Mouse (Mus musculus) kidney, postnatal 0 days (tissue): ENCODE results near the gene Podn. TPM values are rescaled to one million over a fixed set of nuclear protein-coding genes. Genes with fewer than 3 reads are reported as not detected.

Experiments used
- ATAC-seq: fragments of 200-750 bp; cut with Nextera tagmentation; replicated peaks from 2 replicates; pipeline ENCODE4 v1.8.0; 2017; ENCODE audit warnings: low read depth, moderate number of reproducible peaks, moderate TSS enrichment, moderate library complexity; ENCODE audit not compliant: low FRiP score
- DNase-seq: peaks from one replicate; pipeline ENCODE4 v3.0.0-alpha.2; 2016; ENCODE audit warnings: low spot score
- H3K27ac ChIP-seq: fragments of 300-500 bp; sonication (generic); 2 replicates; pipeline ENCODE4 v1.5.1; 2014; ENCODE audit warnings: mild to moderate bottlenecking
- H3K27me3 ChIP-seq: fragments of 300-500 bp; sonication (generic); 2 replicates; pipeline ENCODE4 v1.6.1; 2014; ENCODE audit warnings: low read length, mixed read lengths; ENCODE audit not compliant: insufficient read depth
- H3K36me3 ChIP-seq: fragments of 300-500 bp; sonication (generic); 2 replicates; pipeline ENCODE4 v1.6.1; 2014; ENCODE audit warnings: low read length, mixed read lengths; ENCODE audit not compliant: insufficient read depth
- H3K4me1 ChIP-seq: fragments of 300-500 bp; sonication (generic); replicated peaks from 2 replicates; pipeline ENCODE4 v1.6.1; 2014; ENCODE audit warnings: antibody characterized with exemption, low read length, mixed read lengths; ENCODE audit not compliant: insufficient read depth
- H3K4me2 ChIP-seq: fragments of 300-500 bp; sonication (generic); 2 replicates; pipeline ENCODE4 v1.6.1; 2014; ENCODE audit warnings: mild to moderate bottlenecking, low read length, moderate library complexity, mixed read lengths
- H3K4me3 ChIP-seq: fragments of 300-500 bp; sonication (generic); replicated peaks from 2 replicates; pipeline ENCODE4 v1.5.1; 2014; ENCODE audit warnings: low read depth, low read length
- H3K9ac ChIP-seq: fragments of 300-500 bp; sonication (generic); 2 replicates; pipeline ENCODE4 v1.6.1; 2014; ENCODE audit warnings: low read depth, low read length
- H3K9me3 ChIP-seq: fragments of 300-500 bp; sonication (generic); replicated peaks from 2 replicates; pipeline ENCODE4 v1.6.1; 2016; ENCODE audit warnings: low read length, inconsistent platforms, mixed read lengths
- CTCF ChIP-seq: IDR thresholded peaks from 2 replicates; pipeline ENCODE4 v1.5.1; 2016; ENCODE audit warnings: antibody characterized with exemption, low read depth, mild to moderate bottlenecking, moderate library complexity
- WGBS: fragments of 180-500 bp; shearing (Covaris S2); extraction: QIAGEN DNeasy Blood & Tissue Kit; methylation state at CpG from one replicate; pipeline ENCODE4 v1.1.7; 2014; 5-methylcytosine and 5-hydroxymethylcytosine counted together
- microRNA-seq: library from miRNA; unstranded; fragments of <30 nt; microRNA quantifications from one replicate; pipeline ENCODE4, GENCODE M21; 2016
- polyA plus RNA-seq: library from polyadenylated mRNA; unstranded; fragments of >200 nt; fragmentation: Nextera tagmentation; extraction: Ambion mirVana; gene quantifications from 2 replicates; pipeline ENCODE4 v1.2.1, GENCODE M21; 2015

Gene Podn
- polyA plus RNA-seq, 1 experiment from 2014 or later: 1.2 TPM

DNA sequence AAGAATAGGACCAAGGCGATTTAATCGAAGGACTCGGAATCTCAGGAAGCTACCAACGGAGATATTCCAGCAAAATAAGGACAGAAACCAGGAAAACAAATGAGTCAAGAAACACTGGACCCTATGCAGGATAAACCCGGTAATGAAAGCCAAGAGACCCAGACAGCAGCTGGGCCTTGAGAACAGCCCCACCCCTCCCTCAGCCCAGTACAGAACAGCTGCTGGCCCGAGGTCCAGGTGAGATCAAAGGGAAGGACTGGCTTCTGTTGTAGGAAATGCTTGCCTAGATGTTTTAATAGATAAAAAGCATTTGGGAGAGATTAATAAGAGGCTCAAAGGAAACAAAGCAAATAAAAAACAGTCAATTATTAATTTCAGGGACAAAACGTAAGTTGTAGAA lies 121.2 kb downstream of the Podn start:
- Histone ChIP-seq H3K27ac (no peak overlapping the region), H3K9ac (no peak overlapping the region), H3K4me1 (no peaks in the 10 kb centered on the region), H3K9me3 (no peaks in the 10 kb centered on the region), H3K4me3 (no peak overlapping the region), H3K4me2 (no peak overlapping the region), H3K27me3 (no peaks in the 10 kb centered on the region), H3K36me3 (no peaks in the 10 kb centered on the region)
- DNase-seq (no peak), ATAC-seq (no peak)
- WGBS: 59% methylated on average over 7 of the region's 7 CpGs
- no peak for TF ChIP-seq CTCF

- H3K36me3 ChIP-seq: no peaks in the 10 kb centered on the region
- no peak overlapping the region for H3K27ac ChIP-seq
- WGBS: 76% methylated on average over 11 of the region's 11 CpGs
- no peak overlapping the region for H3K4me2 ChIP-seq
- no peak overlapping the region for H3K9ac ChIP-seq
- no peaks in the 10 kb centered on the region for H3K9me3 ChIP-seq
- DNase-seq (no peak), ATAC-seq (no peak)
- no peak for TF ChIP-seq CTCF
- H3K4me3 ChIP-seq: no peak overlapping the region
- no peaks in the 10 kb centered on the region for H3K4me1 ChIP-seq
- no peaks in the 10 kb centered on the region for H3K27me3 ChIP-seq
These were observed 121.7 kb downstream of the Podn start for GRCm38 (mm10) chr4:107974527-107974926.

DNA sequence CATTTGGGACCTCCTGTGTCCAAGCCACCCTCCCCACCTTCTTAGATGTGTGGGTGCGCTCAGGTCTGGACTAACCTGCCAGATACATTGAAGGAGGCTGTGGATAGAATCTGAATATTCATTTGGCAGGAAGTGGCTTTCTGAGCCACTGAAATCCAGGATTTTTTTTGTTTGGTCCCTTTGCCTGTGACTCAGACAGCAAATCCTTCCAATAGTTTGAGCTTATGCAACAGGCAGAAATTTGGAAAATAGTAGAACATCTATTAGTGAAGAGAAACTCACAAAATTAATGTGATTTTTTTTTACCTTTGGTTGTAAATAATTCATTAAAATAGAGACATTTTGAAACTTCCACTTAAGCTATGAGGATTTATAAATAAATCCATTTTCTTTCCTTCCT lies 125.1 kb downstream of the Podn start:
- Histone ChIP-seq H3K9me3 (no peaks in the 10 kb centered on the region), H3K4me1 (no peaks in the 10 kb centered on the region), H3K27me3 (no peaks in the 10 kb centered on the region), H3K27ac (no peak overlapping the region), H3K4me2 (no peak overlapping the region), H3K4me3 (no peak overlapping the region), H3K9ac (no peak overlapping the region), H3K36me3 (no peaks in the 10 kb centered on the region)
- WGBS: 91% methylated on average over 1 of the region's 1 CpGs
- no peak for ATAC-seq
- no peak for TF ChIP-seq CTCF
- no peak for DNase-seq

DNA sequence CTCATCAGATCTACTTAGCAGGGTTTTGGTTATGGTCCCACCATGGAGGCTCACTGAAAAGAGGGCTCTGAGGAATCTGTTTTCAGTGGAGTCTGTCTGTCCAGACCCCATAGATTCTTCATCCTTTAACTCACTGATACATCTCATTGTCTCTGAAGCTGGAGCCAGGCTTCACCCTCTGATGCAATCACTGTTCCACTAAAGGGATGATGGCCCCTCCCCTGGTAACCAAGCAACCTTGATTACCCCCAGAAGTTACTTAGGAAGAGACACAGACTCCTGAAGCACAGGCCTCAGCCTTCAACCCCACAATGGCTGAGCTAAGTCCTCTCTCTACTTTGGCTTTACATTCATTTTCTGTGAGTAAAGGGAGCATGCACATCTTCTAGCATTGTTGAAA lies 126.5 kb downstream of the Podn start:
- Histone ChIP-seq H3K27ac (no peak overlapping the region), H3K4me3 (no peak overlapping the region), H3K9me3 (no peaks in the 10 kb centered on the region), H3K9ac (no peak overlapping the region), H3K27me3 (no peaks in the 10 kb centered on the region), H3K36me3 (no peaks in the 10 kb centered on the region), H3K4me1 (no peaks in the 10 kb centered on the region), H3K4me2 (no peak overlapping the region)
- no peak for TF ChIP-seq CTCF
- no peak for DNase-seq
- ATAC-seq: no peak

DNA sequence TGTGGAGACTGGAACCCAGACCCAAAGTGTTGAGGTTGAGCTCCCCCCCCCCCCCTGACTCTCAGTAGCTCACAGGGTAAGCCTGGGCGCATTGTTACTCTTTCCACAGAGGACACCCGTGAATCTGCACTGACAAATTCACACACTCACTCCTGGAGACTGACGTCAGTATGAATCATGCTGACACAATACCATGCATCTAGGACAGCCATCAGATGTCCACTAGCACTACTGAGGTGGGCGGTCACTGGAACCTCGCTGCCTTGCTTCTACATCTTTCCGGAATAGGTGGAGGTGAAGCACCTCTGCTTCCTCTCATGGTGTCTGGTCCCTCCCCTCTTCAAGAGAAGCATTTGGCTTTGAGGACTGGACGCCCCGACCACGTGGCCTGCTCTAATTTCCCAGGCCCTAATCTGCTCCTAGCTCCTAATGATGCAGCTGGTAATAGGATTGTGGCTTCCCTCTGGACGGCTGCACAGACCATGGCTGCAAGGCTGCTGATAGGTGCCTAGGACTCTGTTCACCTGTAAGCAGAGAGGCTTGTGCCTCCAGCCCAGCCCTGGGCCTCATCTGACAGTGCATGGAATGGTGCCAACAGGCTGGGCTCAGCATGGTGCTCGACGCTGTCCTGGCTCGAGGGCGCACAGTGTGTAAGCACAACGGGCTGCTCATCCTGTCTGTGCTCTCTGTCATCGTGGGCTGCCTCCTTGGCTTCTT lies 128.1 kb downstream of the Podn start, which contains the start of gene Slc1a7:
Gene Slc1a7, plus strand, starts transcription at position 367 of the 717 bp plus-strand sequence.
- H3K36me3 ChIP-seq: no peaks in the 10 kb centered on the region
- ATAC-seq (no peak; the same call in 1 of the 2 replicates), DNase-seq (no peak)
- no peaks in the 10 kb centered on the region for H3K27me3 ChIP-seq
- H3K4me3 ChIP-seq: no peak within 1 kb of the TSS
- H3K9me3 ChIP-seq: no peaks in the 10 kb centered on the region
- no peak within 1 kb of the TSS for H3K27ac ChIP-seq
- TF ChIP-seq CTCF: no peak
- 68% methylated on average over 16 of the region's 16 CpGs for WGBS
- H3K9ac ChIP-seq: no peak within 1 kb of the TSS
- H3K4me2 ChIP-seq: no peak within 1 kb of the TSS
- no peaks in the 10 kb centered on the region for H3K4me1 ChIP-seq

GRCm38 (mm10) chr4:107966416-107967109 lies 129.7 kb downstream of the Podn start:
- Histone ChIP-seq H3K36me3 (no peaks in the 10 kb centered on the region), H3K27me3 (no peaks in the 10 kb centered on the region), H3K4me3 (no peak overlapping the region), H3K9me3 (no peaks in the 10 kb centered on the region), H3K27ac (no peak overlapping the region), H3K4me1 (peaks cover 4% of the 10 kb centered on the region; the same call in 1 of the 2 replicates), H3K9ac (no peak overlapping the region), H3K4me2 (no peak overlapping the region)
- 55% methylated on average over 5 of the region's 5 CpGs for WGBS
- no peak for DNase-seq
- ATAC-seq: no peak
- no peak for TF ChIP-seq CTCF

Small RNA genes lying within 50 kb of the gene (microRNA-seq; reads per million reads assigned to microRNA genes)
- gene Mir6397: not detected

Other genes with a start within 250 kb of the Podn start
- gene Magoh, start 216.7 kb downstream of the Podn start, polyA plus RNA-seq: 199 and 226 TPM in 2 replicates
- 124 and 129 TPM in 2 replicates for gene 0610037L13Rik, start 206.6 kb downstream of the Podn start, polyA plus RNA-seq
- 82.8 and 94.0 TPM in 2 replicates for gene Cpt2, start 172.8 kb downstream of the Podn start, polyA plus RNA-seq
- 0.05 TPM in 1 of 2 replicates, not detected in the other for gene Slc1a7, start 128.1 kb downstream of the Podn start, polyA plus RNA-seq
- gene Scp2, start 48.6 kb upstream of the Podn start, polyA plus RNA-seq: 363 and 369 TPM in 2 replicates
- gene Echdc2, start 69.0 kb upstream of the Podn start, polyA plus RNA-seq: 41.6 and 44.6 TPM in 2 replicates
- 0.05 TPM in 1 of 2 replicates, not detected in the other for gene Zyg11a, start 121.6 kb upstream of the Podn start, polyA plus RNA-seq
- gene Zyg11b, start 204.7 kb upstream of the Podn start, polyA plus RNA-seq: 7.4 and 7.5 TPM in 2 replicates
- gene Coa7, start 231.7 kb upstream of the Podn start, polyA plus RNA-seq: 66.6 and 66.8 TPM in 2 replicates